Mouse (Mus musculus) c-Kit-positive CD71-positive TER-119-positive erythroid progenitor cells, embryonic 14.5 days (primary cell): ENCODE results near the gene Sept8.

ENCODE experiments used
- DNase-seq: peaks from one replicate; pipeline ENCODE4 v3.0.0-alpha.2; 2013; ENCODE audit warnings: low spot score

Gene Sept8

GRCm38 (mm10) chr11:53584849-53585248 is 65.8 kb downstream of the Sept8 start:
- no peak for DNase-seq

GRCm38 (mm10) chr11:53585510-53585909 is 66.5 kb downstream of the Sept8 start:
- DNase-seq, result no peak

GRCm38 (mm10) chr11:53588279-53588678 is 69.2 kb downstream of the Sept8 start:
- no peak for DNase-seq

- DNase-seq, result peak; percentile 82
These were observed 71.3 kb downstream of the Sept8 start for GRCm38 (mm10) chr11:53590368-53590768.

GRCm38 (mm10) chr11:53591116-53591515 is 72.1 kb downstream of the Sept8 start:
- no peak for DNase-seq
